Mouse (Mus musculus) heart, postnatal 25 days (tissue): Measurements from ENCODE around the gene Cwf19l1. TPM values are rescaled to one million over a fixed set of nuclear protein-coding genes. Genes with fewer than 3 reads are reported as not detected.

Experiments
- DNase-seq: peaks from one replicate; pipeline ENCODE4 v3.0.0; 2022; ENCODE audit warnings: low spot score
- intact Hi-C: fragments of 180-260 bp; cut with DNase I; formaldehyde crosslinking; loops from one replicate; pipeline ENCODE4 v1.15.1; 2025
- total RNA-seq, 2 experiments: library from RNA; stranded (reverse); gene quantifications; 2 replicates each; pipeline ENCODE4 v1.2.3; 2021

The Cwf19l1 gene
- total RNA-seq, 2 experiments from 2014 or later, result 6.9 to 9.1 TPM

- intact Hi-C loops, result no loop called here
- no peak for DNase-seq
These were observed 68.2 kb downstream of the Cwf19l1 start for GRCm38 (mm10) chr19:44067323-44068049.

- intact Hi-C loops, result no loop called here
- no peak for DNase-seq
These were observed 70.9 kb downstream of the Cwf19l1 start for GRCm38 (mm10) chr19:44064734-44065133.

DNA sequence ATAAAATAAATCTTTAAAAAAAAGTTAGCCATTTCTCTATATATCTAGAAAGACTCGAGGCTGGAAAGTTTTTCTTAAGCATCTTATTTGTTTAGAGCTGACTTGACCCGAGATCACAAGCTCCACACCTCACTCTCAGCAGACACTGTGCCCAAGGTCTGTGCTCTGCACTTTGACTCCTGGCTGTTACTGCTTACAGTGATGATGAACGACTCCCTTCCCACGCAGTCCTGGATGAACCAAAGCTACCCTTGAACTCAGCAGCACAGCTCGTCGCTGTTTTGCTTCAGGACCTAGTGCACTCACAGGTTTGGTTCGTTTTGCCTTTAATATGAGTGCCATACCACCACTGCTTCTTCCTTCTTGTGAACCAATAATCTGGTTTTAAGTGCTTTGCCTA is 71.9 kb downstream of the Cwf19l1 start:
- intact Hi-C loops, result no loop called here
- DNase-seq, result no peak

- intact Hi-C loops, result no loop called here
- DNase-seq, result no peak
These were observed 75.5 kb downstream of the Cwf19l1 start for GRCm38 (mm10) chr19:44060226-44060625.

Other genes starting within 250 kb of the Cwf19l1 start
- 1 to 10 TPM; 8.2 to 9.8 TPM for gene Dnmbp, start 195.7 kb downstream of the Cwf19l1 start, total RNA-seq
- gene Cpn1, start 149.3 kb downstream of the Cwf19l1 start, total RNA-seq, result under 1 TPM; 0.16 to 0.31 TPM
- not detected for gene Cyp2c23, start 106.7 kb downstream of the Cwf19l1 start, total RNA-seq
- gene Erlin1, start 66.1 kb downstream of the Cwf19l1 start, total RNA-seq, result 1 to 10 TPM; 6.7 TPM
- 10 to 100 TPM; 27.6 to 28.1 TPM for gene Chuk, start 28.4 kb downstream of the Cwf19l1 start, total RNA-seq
- gene Bloc1s2, start 10.6 kb upstream of the Cwf19l1 start, total RNA-seq, result 10 to 100 TPM; 17.8 to 18.2 TPM
- gene Pkd2l1, start 56.6 kb upstream of the Cwf19l1 start, total RNA-seq, result not detected
- gene Scd3, start 67.4 kb upstream of the Cwf19l1 start, total RNA-seq, result not detected
- 10 to 100 TPM; 12.5 to 13.1 TPM for gene Scd2, start 157.8 kb upstream of the Cwf19l1 start, total RNA-seq
- gene Scd4, start 197.2 kb upstream of the Cwf19l1 start, total RNA-seq, result 1 to 10 TPM; 6.5 to 9.2 TPM